Mouse (Mus musculus) fibroblast of lung, adult 2 months (primary cell): Measurements from ENCODE around the gene Xkr8.

Experiments used
- DNase-seq: peaks from one replicate; pipeline ENCODE4 v3.0.0-alpha.2; 2011; ENCODE audit warnings: low read depth

Xkr8 gene

DNA sequence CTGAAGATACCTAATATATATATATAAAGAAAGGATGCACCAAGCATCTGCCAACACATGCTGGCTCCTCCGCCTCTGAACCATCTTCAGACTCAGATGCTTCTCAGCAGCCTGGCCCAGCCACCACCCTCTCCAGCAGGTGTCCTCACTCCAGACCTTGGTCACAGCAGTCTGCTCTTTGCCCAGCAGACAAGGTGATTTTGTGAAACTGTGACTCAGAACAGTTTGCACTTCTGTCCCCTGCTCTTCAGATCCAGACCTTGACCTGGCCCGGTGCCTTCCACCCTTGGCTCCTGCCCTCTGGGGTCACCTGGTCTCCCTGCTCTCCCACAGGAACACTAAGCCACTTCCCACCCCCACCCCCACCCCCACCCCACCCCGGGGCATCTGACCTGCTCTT is 3.5 kb upstream of the Xkr8 start:
- DNase-seq: no peak

DNA sequence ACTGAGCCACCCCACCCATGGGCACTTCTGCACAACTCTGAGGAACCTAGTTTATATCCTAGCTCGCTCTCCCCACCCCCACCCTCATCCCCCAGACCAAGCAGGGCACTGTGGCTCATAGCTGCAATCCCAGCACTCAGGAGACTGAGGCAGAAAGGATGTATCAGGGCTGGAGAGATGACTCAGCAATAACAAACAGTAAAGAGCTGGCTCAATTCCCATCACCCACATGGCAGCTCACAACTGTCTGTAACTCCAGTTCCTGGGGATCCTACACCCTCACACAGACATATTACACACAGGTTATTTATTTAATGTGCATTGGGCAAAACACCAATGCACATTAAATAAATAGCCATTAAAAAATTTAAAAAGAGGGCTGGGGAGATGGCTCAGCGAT is 3.0 kb upstream of the Xkr8 start:
- no peak for DNase-seq

DNA sequence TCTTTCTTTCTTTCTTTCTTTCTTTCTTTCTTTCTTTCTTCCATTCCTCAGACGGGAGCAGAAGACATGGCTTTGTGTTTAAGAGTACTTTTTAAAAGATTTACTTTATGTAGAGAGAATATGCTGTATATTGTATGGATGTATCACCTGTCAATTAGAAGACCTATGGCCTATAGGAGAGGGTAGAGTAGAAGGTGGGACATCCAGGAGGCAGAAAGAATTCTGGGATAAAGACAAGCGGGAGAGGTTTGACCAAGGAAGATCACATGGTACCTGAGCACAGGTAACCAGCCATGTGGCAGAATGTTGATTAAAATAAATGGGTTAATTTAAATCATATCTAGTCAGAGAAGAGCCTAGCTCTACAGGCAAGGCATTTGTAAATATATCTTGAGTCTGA is 2.4 kb upstream of the Xkr8 start:
- DNase-seq: no peak

DNA sequence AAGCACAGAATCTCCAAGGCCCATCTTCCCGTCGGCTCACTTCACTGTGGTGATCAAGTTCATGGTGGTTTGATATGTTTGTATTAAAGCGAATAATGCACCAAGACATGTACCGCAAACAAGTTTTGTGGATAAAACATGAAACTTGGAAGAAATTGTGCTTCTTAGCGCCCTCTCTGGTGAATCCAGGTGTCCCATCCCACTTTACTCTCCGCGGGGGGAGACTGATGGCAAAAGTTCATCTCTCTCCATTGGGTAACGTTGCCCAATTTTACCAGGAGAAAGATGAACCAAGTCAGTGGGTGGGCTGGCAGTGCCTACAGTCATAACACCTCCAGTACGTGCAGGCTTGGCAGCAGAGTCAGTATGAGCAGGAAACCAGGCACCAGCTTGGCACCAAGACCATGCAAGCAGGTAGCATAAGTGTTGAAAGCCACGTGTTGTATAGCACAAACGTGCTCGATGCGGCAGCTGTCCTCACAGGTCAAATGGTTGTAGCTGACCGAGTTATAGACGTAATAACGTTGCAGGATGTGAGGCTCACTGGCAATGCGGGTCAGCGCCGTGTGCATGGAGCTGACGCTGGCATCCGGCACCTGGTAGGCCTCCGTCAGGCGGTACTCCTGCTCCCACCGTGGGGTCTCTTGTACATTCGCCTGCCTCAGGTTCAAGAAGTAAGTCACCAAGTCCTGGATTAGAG is 875 bp upstream of the Xkr8 start:
- no peak for DNase-seq

DNA sequence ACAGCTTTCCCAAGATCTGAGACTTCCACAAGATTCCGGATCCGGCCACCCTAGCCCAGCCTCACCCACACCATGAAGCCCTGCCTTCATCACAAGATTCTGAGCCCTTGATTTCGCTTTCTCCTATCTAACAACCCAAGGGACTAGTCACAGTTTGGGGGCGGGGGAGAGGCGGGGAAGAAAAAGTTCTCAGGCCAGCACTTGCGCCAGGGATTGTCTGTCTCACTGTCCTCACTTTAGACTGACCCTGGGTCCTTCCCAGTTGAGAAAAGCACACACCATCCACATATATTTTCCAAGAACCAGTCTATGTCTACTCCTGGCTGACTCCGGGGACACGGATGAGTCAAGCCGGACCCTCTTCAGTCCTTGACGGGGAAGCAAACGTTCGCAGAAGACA is 730 bp downstream of the Xkr8 start:
- no peak for DNase-seq

DNA sequence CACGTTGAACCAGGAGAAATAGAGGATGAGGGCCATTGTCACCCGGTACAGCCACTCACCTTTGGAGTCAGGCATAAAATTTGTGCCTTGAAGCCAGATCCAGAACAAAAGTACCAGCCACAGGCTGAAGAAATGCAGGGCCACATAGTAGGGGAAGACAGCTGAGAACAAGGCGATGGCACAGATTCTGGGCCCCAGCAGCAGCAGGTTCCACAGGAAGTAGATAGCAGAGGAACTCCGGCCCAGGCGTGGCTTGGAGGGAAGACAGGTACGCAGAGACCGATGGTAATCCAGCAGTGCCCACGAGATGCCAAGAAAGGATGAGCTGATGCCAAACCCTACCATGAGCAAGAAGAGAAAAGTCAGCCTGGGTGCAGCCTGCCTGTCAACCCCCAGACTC is 4.1 kb downstream of the Xkr8 start:
- DNase-seq: no peak

DNA sequence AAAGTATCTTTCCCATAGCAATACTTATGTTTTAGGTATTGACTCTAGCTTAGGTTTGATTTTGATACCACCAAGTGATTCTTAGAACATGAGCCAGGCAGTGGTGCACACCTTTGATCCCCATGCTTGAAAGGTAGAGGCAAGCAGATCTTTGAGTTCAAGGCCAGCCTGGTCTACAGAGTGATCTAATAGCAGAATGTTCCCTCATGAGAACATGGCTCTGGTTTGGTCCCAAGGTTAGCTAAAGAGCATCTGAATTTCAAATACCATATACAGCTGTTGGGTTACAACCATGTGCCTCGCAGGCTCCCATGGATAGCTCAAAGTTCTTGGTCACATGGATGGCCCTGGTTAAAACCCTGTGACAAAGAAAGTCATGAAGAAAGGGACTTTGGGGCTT is 14.1 kb downstream of the Xkr8 start:
- no peak for DNase-seq

DNA sequence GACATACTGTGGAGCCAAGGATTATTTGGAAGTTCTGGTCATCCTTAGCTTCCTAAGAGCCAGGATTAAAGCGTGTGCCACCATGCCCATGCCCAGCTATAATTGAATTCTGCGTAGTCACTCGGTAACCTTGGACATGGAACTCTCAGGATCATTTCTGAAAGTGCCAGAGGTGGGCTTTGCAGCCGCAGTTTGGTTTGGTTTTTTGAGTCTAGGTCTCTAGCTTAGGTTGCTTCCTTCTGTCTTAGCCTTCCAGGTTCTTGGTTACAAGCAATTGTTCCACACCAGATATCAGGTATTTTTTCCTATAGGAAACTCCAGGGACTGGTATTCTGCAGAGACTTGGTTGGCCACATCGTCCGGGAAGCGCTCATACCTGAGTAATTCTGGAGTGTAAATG is 19.2 kb downstream of the Xkr8 start:
- no peak for DNase-seq

DNA sequence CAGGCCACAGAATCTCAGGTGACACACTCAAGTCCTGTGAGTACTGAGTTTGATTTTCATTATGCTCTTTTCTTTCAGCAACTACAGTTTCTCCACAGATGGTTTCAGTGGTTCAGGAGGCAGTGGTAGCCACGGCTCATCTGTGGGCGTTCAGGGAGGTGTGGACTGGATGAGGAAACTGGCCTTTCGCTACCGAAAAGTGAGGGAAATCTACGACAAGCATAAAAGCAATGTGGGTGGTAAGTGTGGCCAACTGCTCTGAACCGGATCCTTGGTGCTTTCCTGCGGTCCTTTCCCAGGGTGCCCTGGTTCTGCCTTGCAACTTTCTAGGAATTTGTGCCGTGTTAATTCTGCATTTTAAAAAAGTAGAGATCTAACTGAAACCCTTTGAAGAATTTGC is 25.5 kb downstream of the Xkr8 start:
- DNase-seq: no peak

DNA sequence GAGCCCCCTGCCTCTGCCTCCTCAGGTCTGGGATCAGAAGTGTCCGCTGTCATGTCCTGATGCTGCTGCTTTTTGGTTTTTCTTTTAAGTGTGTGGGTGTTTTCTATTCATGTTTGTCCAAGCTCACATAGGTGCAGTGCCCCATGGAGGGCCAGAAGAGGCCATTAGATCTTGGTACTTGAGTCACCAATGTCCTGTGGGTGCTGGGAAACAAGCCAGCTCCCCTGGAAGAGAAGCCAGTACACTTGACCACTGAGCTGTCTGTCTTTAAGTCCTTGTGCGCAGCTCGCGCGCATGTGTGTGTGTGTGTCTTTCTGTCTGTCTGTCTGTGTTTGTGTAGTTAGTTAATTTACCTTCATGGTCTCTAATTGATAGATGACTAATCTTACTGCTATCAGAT is 30.3 kb downstream of the Xkr8 start:
- DNase-seq: no peak

DNA sequence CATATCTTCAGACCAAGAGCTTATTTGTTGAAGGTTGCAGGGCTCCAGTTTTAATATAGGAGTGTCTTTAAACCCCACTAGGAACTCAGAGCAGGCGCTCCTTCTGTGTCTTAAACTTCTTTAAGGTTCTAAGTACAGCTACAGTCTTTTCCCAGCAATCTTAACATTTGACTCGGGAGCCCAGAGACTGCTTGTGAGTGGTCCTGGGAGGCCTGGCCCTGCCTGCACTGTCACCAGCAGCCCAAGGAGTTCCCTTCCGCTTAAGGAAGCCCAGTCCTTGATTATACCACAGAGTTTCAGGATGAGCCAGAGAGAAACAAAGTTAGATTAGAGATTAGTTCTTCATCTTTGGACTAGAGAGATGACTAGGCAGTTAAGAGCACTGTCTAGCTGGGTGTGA is 39.0 kb downstream of the Xkr8 start:
- DNase-seq: no peak

DNA sequence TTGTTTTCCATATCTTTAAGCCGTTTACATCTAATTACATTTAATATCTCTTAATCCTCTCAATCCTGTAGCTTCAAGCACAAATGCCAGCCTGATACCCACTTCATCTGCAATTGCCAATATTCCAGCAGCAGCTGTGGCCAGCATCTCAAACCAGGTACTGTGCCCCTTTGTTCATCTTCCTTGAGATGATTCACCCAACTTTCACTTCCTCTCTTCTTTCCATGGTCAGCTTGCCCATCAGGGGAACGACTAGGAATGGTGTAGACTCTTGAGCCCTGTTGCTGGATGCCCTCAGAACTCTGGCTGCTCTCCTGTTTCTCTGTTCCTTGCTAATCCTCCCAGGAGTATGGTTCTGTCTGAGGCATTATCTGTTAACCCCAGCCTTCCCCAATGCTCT is 42.7 kb downstream of the Xkr8 start:
- DNase-seq: no peak

DNA sequence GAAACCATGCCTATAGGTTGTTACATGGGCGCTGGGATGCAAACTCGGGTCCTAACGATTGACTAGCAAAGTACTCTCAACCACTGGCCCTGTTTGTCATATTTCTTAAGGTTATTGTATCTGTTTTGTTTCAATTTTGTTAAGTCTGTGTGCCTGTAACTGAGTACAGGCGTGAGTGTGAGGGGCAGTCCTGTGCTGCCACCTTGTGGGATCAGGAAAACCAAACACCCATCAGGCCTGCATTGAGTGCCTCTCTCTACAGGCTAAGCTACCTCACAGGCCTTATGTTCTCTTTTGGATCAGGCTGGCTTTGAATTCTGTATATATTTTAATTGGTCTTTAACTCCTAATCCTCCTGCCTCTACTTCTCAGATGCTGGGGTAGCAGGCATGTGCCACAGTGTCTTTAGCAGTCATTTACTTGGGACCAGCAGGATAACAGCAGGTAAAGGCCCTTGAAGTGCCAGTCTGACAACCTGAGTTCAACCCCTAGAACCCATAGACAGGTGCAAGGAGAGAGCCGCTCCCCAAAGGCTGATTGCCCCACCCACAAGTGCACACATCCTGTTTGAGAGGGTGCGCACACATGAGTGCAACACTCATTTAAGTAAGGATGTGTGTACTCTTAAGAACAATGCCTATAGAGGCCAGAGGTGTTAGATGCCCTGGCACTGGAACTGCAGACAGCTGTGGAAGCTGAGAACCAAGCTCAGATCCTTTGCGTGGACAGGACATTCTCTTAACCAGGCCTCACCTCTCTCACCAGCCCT is 55.4 kb downstream of the Xkr8 start:
- DNase-seq: no peak
